Mouse (Mus musculus): ENCODE results near the gene Fmnl2.

- TF ChIP-seq HCFC1 (IDR thresholded peaks at IDR 0.05; ENCODE audit: borderline replicate concordance, insufficient read depth, low read length) (no peak), ZC3H11A (IDR thresholded peaks at IDR 0.05; ENCODE audit: borderline replicate concordance, low read depth, low read length) (no peak), ZNF384 (IDR thresholded peaks at IDR 0.05; ENCODE audit: low read depth, low read length) (no peak)
Measured at GRCm38 (mm10) chr2:52963439-52963838, 105.8 kb downstream of the Fmnl2 start.
